ENCODE assay signal across 20 mouse cellular contexts in the genomic region with DNA sequence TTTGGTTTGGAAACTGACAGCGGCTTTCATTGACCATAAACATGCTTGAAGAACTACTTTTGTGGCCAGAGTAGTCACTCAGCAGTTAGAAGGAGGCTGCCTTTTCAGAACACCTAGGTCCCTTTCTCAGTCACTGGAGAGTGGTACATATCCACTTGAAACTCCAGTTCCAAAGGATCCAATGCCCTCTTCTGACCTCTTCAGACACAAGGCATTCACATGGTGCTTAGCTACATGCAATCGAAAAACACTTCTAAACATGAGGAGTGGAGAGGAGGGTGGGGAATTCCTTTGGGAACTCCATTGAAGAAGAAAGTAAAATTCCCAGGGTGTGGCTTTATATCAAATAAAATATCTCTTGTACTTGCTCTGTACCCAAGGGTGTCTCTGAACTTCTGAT. TPM values are rescaled to one million over a fixed set of nuclear protein-coding genes. Genes with fewer than 3 reads are reported as not detected.
"Had no signal": no experiment of that assay in that cellular context is flagged by ENCODE, and none has a peak within 500 bp of the region (broad histone marks: within the 10 kb centered on the region; RNA-seq: fewer than 3 reads in every experiment).

No protein-coding gene starts in this region.

- H3K4me1 ChIP-seq: midbrain, embryonic 12.5 days; neural tube, embryonic 13.5 days had no signal

- H3K27me3 ChIP-seq: neural tube, embryonic 13.5 days; neural tube, embryonic 15.5 days had no signal

- H3K36me3 ChIP-seq: liver, embryonic 12.5 days; midbrain, embryonic 10.5 days; midbrain, embryonic 12.5 days; neural tube, embryonic 13.5 days; neural tube, embryonic 15.5 days had no signal

- H3K4me3 ChIP-seq: liver, embryonic 12.5 days; midbrain, embryonic 10.5 days; midbrain, embryonic 12.5 days; myocyte; neural tube, embryonic 13.5 days; neural tube, embryonic 15.5 days had no signal

- H3K27ac ChIP-seq: liver, embryonic 12.5 days; liver, embryonic 14.5 days; midbrain, embryonic 10.5 days; midbrain, embryonic 12.5 days; neural tube, embryonic 13.5 days; neural tube, embryonic 15.5 days had no signal

- H3K9me3 ChIP-seq: liver, embryonic 12.5 days; midbrain, embryonic 10.5 days; midbrain, embryonic 12.5 days; neural tube, embryonic 13.5 days; neural tube, embryonic 15.5 days had no signal

- DNase-seq: lung, embryonic 14.5 days; midbrain, embryonic 14.5 days; retina, postnatal 1 day; right cerebral cortex, adult 18-20 months; right cerebral cortex, postnatal 25 days; right cerebral cortex, postnatal 4 days; spleen, adult 18-20 months; thymus, adult 18-20 months; thymus, postnatal 14 days; thymus, postnatal 36 days had no signal

- H3K9ac ChIP-seq: liver, embryonic 12.5 days; liver, embryonic 14.5 days; lung, embryonic 14.5 days; midbrain, embryonic 12.5 days; neural tube, embryonic 13.5 days; neural tube, embryonic 15.5 days had no signal

- ATAC-seq: liver, embryonic 12.5 days; midbrain, embryonic 16.5 days had no signal

- H3K4me2 ChIP-seq: liver, embryonic 12.5 days; lung, embryonic 14.5 days; midbrain, embryonic 12.5 days; neural tube, embryonic 13.5 days; neural tube, embryonic 15.5 days had no signal

RNA-seq across cellular contexts. Expression of gene Actg2, which starts 59.0 kb away (rescaled TPM):
- total RNA-seq: megakaryocyte, adult 5-6 weeks; megakaryocyte-erythroid progenitor cell, adult 5-6 weeks had no signal
